Mouse (Mus musculus) bone marrow macrophage, adult 2 months (primary cell): ENCODE results near the gene Spib.

ENCODE experiments used
- CTCF ChIP-seq: IDR thresholded peaks from 2 replicates; pipeline ENCODE4 v1.5.1; 2012; ENCODE audit warnings: low read depth, mild to moderate bottlenecking, low read length, moderate library complexity
- POLR2A ChIP-seq: IDR thresholded peaks from 2 replicates; pipeline ENCODE4 v1.6.1; 2012; ENCODE audit warnings: mild to moderate bottlenecking, low read depth, low read length, borderline replicate concordance

GRCm38 (mm10) chr7:44537496-44537895 lies 5.6 kb upstream of the Spib start:
- TF ChIP-seq CTCF: no peak
- no peak for TF ChIP-seq POLR2A
